Mouse (Mus musculus) embryonic facial prominence, embryonic 13.5 days (tissue): ENCODE measurements at regions not wholly inside any gene's neighbourhood (a gene's known extent, or its start where the extent isn't known, plus 50 kb on each side); places are given as distances from the start of the nearest gene placed in this dataset.
"Not testable (repeated sequence)": the region's sequence is repeated elsewhere in the genome, so short reads cannot be mapped to it uniquely, and the experiment has no call there.

ENCODE experiments used
- ATAC-seq: fragments of 200-750 bp; cut with Nextera tagmentation; 2 replicates; pipeline ENCODE4 v1.8.0; 2017; ENCODE audit warnings: low read depth; ENCODE audit not compliant: insufficient number of reproducible peaks, insufficient read depth, low FRiP score, low TSS enrichment
- H3K27ac ChIP-seq: fragments of 300-500 bp; sonication (generic); 2 replicates; pipeline ENCODE4 v1.5.1; 2015; ENCODE audit warnings: moderate library complexity, mild to moderate bottlenecking, inconsistent platforms
- H3K27me3 ChIP-seq: fragments of 300-500 bp; sonication (generic); 2 replicates; pipeline ENCODE4 v1.6.1; 2015; ENCODE audit warnings: mild to moderate bottlenecking, inconsistent platforms
- H3K36me3 ChIP-seq: fragments of 300-500 bp; sonication (generic); 2 replicates; pipeline ENCODE4 v1.6.1; 2015; ENCODE audit warnings: mild to moderate bottlenecking, inconsistent platforms
- H3K4me1 ChIP-seq: fragments of 300-500 bp; sonication (generic); 2 replicates; pipeline ENCODE4 v1.6.1; 2015; ENCODE audit warnings: inconsistent platforms
- H3K4me2 ChIP-seq: fragments of 300-500 bp; sonication (generic); 2 replicates; pipeline ENCODE4 v1.6.1; 2015; ENCODE audit warnings: moderate library complexity, mild to moderate bottlenecking, inconsistent platforms
- H3K4me3 ChIP-seq: fragments of 300-500 bp; sonication (generic); 2 replicates; pipeline ENCODE4 v1.5.1; 2015; ENCODE audit warnings: mild to moderate bottlenecking, inconsistent platforms
- H3K9ac ChIP-seq: fragments of 300-500 bp; sonication (generic); 2 replicates; pipeline ENCODE4 v1.6.1; 2015; ENCODE audit warnings: mild to moderate bottlenecking, inconsistent platforms
- H3K9me3 ChIP-seq: fragments of 300-500 bp; sonication (generic); 2 replicates; pipeline ENCODE4 v1.6.1; 2016; ENCODE audit warnings: inconsistent platforms
- WGBS: fragments of 180-500 bp; shearing (Covaris S2); methylation state at CpG from one replicate; pipeline ENCODE4 v1.1.7; 2015; ENCODE audit warnings: mixed read lengths; 5-methylcytosine and 5-hydroxymethylcytosine counted together

- Histone ChIP-seq H3K27ac (no peak overlapping the region), H3K9me3 (no peaks in the 10 kb centered on the region), H3K4me1 (no peaks in the 10 kb centered on the region), H3K27me3 (no peaks in the 10 kb centered on the region), H3K9ac (no peak overlapping the region), H3K4me3 (no peak overlapping the region), H3K4me2 (no peak overlapping the region), H3K36me3 (no peaks in the 10 kb centered on the region)
- ATAC-seq: no peak
- 88% methylated on average over 1 of the region's 1 CpGs for WGBS
These were observed 217.6 kb upstream of the Tmprss15 start for GRCm38 (mm10) chr16:79308541-79308940.

GRCm38 (mm10) chr16:79296621-79297020 is 205.7 kb upstream of the Tmprss15 start:
- not testable (repeated sequence) for H3K27ac ChIP-seq, H3K36me3 ChIP-seq, H3K9me3 ChIP-seq, H3K4me1 ChIP-seq, H3K9ac ChIP-seq, H3K27me3 ChIP-seq, H3K4me2 ChIP-seq, ATAC-seq, H3K4me3 ChIP-seq

GRCm38 (mm10) chr16:79279006-79279405 is 188.1 kb upstream of the Tmprss15 start:
- no peak overlapping the region for H3K4me3 ChIP-seq
- no peaks in the 10 kb centered on the region for H3K9me3 ChIP-seq
- WGBS: 89% methylated on average over 2 of the region's 2 CpGs
- H3K27me3 ChIP-seq: no peaks in the 10 kb centered on the region
- no peaks in the 10 kb centered on the region for H3K36me3 ChIP-seq
- H3K9ac ChIP-seq: no peak overlapping the region
- no peaks in the 10 kb centered on the region for H3K4me1 ChIP-seq
- no peak overlapping the region for H3K4me2 ChIP-seq
- ATAC-seq: no peak
- H3K27ac ChIP-seq: no peak overlapping the region

- Histone ChIP-seq H3K36me3 (no peaks in the 10 kb centered on the region), H3K4me3 (no peak overlapping the region), H3K27ac (no peak overlapping the region), H3K4me1 (no peaks in the 10 kb centered on the region), H3K4me2 (no peak overlapping the region), H3K9ac (no peak overlapping the region), H3K9me3 (no peaks in the 10 kb centered on the region), H3K27me3 (no peaks in the 10 kb centered on the region)
- no peak for ATAC-seq
- WGBS: 100% methylated on average over 1 of the region's 1 CpGs
These were observed 165.6 kb upstream of the Tmprss15 start for GRCm38 (mm10) chr16:79256525-79256924.

GRCm38 (mm10) chr16:79256084-79256483 is 165.2 kb upstream of the Tmprss15 start:
- no peak overlapping the region for H3K9ac ChIP-seq
- no peak overlapping the region for H3K4me2 ChIP-seq
- H3K9me3 ChIP-seq: no peaks in the 10 kb centered on the region
- WGBS: 46% methylated on average over 2 of the region's 2 CpGs
- no peaks in the 10 kb centered on the region for H3K36me3 ChIP-seq
- H3K4me1 ChIP-seq: no peaks in the 10 kb centered on the region
- H3K27ac ChIP-seq: no peak overlapping the region
- no peak overlapping the region for H3K4me3 ChIP-seq
- H3K27me3 ChIP-seq: no peaks in the 10 kb centered on the region
- ATAC-seq: no peak

GRCm38 (mm10) chr16:79240857-79241491 is 150.1 kb upstream of the Tmprss15 start:
- no peak for ATAC-seq
- no peaks in the 10 kb centered on the region for H3K9me3 ChIP-seq
- WGBS: 68% methylated on average over 3 of the region's 3 CpGs

GRCm38 (mm10) chr16:79240191-79240590 is 149.3 kb upstream of the Tmprss15 start:
- Histone ChIP-seq H3K9ac (no peak overlapping the region), H3K4me2 (no peak overlapping the region), H3K27me3 (no peaks in the 10 kb centered on the region), H3K9me3 (no peaks in the 10 kb centered on the region), H3K36me3 (no peaks in the 10 kb centered on the region), H3K4me3 (no peak overlapping the region), H3K4me1 (no peaks in the 10 kb centered on the region), H3K27ac (no peak overlapping the region)
- WGBS: 93% methylated on average over 2 of the region's 2 CpGs
- no peak for ATAC-seq

More at GRCm38 (mm10) chr16:79240857-79241491, 150.1 kb upstream of the Tmprss15 start:
- Histone ChIP-seq H3K4me2 (no peak overlapping the region), H3K36me3 (no peaks in the 10 kb centered on the region), H3K4me1 (no peaks in the 10 kb centered on the region), H3K27ac (no peak overlapping the region), H3K9ac (no peak overlapping the region), H3K27me3 (no peaks in the 10 kb centered on the region), H3K4me3 (no peak overlapping the region)

GRCm38 (mm10) chr16:79191196-79191595 is 100.3 kb upstream of the Tmprss15 start:
- no peak overlapping the region for H3K27ac ChIP-seq
- no peaks in the 10 kb centered on the region for H3K9me3 ChIP-seq
- H3K4me1 ChIP-seq: no peaks in the 10 kb centered on the region
- H3K36me3 ChIP-seq: no peaks in the 10 kb centered on the region
- H3K9ac ChIP-seq: no peak overlapping the region
- 71% methylated on average over 7 of the region's 7 CpGs for WGBS
- no peak for ATAC-seq
- no peaks in the 10 kb centered on the region for H3K27me3 ChIP-seq
- no peak overlapping the region for H3K4me3 ChIP-seq
- H3K4me2 ChIP-seq: no peak overlapping the region

- no peaks in the 10 kb centered on the region for H3K4me1 ChIP-seq
- ATAC-seq: no peak
- 71% methylated on average over 1 of the region's 1 CpGs for WGBS
These were observed 95.6 kb upstream of the Tmprss15 start for GRCm38 (mm10) chr16:79186471-79186870.

DNA sequence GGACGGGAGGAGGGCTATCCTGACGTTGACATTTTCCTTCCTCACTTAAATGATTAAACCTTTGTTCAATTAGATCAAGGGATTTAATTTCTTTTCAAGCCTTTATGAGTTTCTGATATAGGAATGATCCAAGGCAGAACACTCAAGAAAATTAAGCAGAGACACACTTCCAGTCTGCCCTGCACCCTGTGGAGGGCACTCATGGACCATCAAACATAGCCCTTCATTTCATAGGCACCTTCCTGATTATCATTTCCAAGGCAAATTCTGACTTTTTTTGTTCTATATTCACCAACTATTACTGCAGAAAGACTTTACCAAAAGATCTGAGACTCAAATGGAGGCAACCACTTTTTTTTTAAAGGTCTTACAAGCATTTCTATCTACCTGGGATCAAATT is 91.6 kb upstream of the Tmprss15 start:
- no peaks in the 10 kb centered on the region for H3K36me3 ChIP-seq

More at GRCm38 (mm10) chr16:79186471-79186870, 95.6 kb upstream of the Tmprss15 start:
- no peaks in the 10 kb centered on the region for H3K9me3 ChIP-seq
- H3K36me3 ChIP-seq: no peaks in the 10 kb centered on the region
- H3K27ac ChIP-seq: no peak overlapping the region
- no peak overlapping the region for H3K4me3 ChIP-seq
- H3K27me3 ChIP-seq: no peaks in the 10 kb centered on the region
- no peak overlapping the region for H3K9ac ChIP-seq
- no peak overlapping the region for H3K4me2 ChIP-seq

GRCm38 (mm10) chr16:79177299-79177999 is 86.6 kb upstream of the Tmprss15 start:
- no peak overlapping the region for H3K27ac ChIP-seq
- ATAC-seq: no peak
- no peak overlapping the region for H3K4me3 ChIP-seq
- no peaks in the 10 kb centered on the region for H3K27me3 ChIP-seq
- peak overlapping the region; percentile 44 for H3K4me2 ChIP-seq
- 21% methylated on average over 15 of the region's 15 CpGs for WGBS
- H3K9me3 ChIP-seq: no peaks in the 10 kb centered on the region
- H3K9ac ChIP-seq: no peak overlapping the region
- no peaks in the 10 kb centered on the region for H3K36me3 ChIP-seq
- H3K4me1 ChIP-seq: peaks cover 9% of the 10 kb centered on the region; the same call in 1 of the 2 replicates

More for the DNA sequence above, 91.6 kb upstream of the Tmprss15 start:
- H3K9ac ChIP-seq: no peak overlapping the region
- no peaks in the 10 kb centered on the region for H3K9me3 ChIP-seq
- H3K27me3 ChIP-seq: no peaks in the 10 kb centered on the region
- no peak overlapping the region for H3K27ac ChIP-seq
- peaks cover 2% of the 10 kb centered on the region; the same call in 1 of the 2 replicates for H3K4me1 ChIP-seq
- H3K4me2 ChIP-seq: no peak overlapping the region
- WGBS: 61% methylated on average over 2 of the region's 2 CpGs
- no peak for ATAC-seq
- no peak overlapping the region for H3K4me3 ChIP-seq

GRCm38 (mm10) chr16:79176832-79177243 is 85.9 kb upstream of the Tmprss15 start:
- Histone ChIP-seq H3K27me3 (no peaks in the 10 kb centered on the region), H3K27ac (no peak overlapping the region), H3K4me2 (peak overlapping the region; percentile 44), H3K4me1 (peaks cover 9% of the 10 kb centered on the region; the same call in 1 of the 2 replicates), H3K4me3 (no peak overlapping the region), H3K36me3 (no peaks in the 10 kb centered on the region), H3K9ac (no peak overlapping the region), H3K9me3 (no peaks in the 10 kb centered on the region)
- WGBS: 48% methylated on average over 6 of the region's 6 CpGs
- ATAC-seq: no peak
